Mouse (Mus musculus) cerebellum, postnatal 10 days (tissue): ENCODE measurements around the gene Cobll1.

Experiments used
- DNase-seq, 2 experiments: peaks; one replicate each; pipeline ENCODE4 v3.0.0; 2021; ENCODE audit warnings: mixed read lengths in 2 of 2

Gene Cobll1

DNA sequence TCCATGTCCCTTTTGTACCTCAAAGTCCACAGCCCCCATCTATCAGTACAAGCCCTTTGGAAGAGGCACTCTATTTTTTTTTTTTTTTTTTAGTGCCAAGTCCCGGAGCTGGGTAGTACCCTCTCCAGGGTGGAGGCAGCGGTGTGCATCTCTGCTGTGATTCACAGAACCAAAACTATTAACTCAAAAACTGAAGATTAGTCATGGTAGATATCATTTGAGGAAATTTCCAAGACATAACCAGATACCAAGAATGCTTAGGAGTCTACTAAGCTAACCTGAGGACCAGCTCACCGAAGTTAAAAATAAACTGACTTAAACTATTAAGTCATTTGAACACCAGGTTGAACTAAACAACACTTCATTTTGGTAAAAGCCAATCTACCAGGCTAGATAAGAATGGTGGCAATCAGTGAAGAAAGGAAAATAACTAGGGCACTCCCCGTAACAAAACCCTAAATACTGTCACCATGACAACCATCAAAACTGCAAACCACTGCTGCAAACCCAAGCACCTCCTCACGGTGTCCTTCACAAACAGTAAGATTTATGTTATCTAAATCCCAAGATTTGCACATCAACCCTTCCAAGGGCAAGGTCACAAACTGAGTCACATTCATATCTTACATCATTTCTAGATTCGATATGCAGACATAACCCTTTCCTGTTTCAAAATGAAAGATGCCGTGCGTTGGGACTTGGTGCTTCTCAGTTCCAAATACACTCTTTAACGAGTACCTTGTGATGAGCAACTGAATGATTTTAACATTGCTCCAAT is 43.8 kb downstream of the Cobll1 start:
- no peak for DNase-seq

DNA sequence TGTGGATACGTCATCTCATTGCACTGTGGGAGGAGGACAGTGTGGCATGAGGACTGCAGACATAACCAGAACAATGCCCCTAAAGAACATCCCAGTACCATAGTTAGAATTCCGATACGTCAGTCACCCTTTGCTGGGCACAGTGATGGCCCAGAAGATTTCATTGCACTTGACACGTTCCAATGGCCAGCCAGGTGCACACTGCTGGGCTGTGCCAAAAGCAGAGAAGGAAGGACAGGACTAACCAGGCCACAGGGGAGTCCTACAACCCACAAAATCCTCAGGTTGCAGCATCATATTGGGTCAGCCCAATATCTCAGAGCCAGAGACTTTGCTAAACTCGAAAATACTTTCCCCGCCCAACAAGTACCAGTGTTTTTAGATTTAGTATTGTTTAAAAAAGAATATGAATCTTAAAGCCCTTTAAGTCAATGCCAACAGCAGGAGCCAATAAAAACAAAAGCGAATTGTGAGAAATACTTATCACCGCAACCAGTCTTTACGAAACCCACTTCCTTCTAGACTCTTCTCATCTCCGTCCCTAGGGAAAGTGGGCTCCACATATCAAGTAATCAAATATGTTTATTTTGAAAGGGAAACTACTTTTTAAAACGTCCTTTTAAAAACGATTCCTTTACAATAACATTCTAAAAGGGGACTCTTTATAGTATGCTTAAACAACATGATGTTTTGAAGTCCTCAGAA is 46.0 kb downstream of the Cobll1 start:
- DNase-seq = no peak

DNA sequence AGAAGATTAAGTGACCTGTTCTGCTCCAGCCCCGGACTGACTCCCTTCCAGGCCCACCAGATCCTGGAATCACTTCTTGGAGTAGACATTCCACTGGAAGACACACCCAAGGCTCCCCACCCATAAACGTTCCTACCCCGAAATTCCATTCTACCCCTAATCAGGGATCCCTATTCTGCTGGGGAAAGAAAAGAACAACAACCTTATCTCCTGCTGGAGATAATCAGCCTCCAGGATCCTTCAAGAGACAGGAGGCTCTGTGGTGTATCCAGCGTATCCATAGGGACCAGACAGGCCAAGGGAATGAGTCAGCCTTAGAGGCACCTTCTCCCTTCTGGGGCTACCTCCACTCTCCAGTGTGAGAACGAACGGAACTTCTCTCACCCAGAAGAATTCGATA is 47.8 kb downstream of the Cobll1 start:
- DNase-seq = no peak

DNA sequence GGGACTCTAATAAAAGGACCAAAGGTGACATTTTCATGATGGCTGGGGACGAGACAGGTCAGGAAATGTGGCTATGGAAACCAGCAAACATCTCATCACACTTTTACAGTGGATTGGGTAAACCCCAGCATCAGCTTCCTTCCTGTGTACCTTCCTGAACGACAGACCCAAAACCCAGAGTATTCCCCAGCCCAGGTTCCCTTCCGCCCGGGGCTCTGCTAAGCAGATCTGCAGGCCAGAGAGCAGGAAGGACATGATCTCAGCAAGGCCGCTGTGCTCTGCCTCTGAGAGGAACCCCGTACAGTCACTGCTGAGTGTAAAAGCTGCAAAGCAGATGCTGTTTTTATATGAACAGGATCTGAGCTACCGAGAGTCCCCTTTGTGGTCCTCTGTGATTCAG is 49.9 kb downstream of the Cobll1 start:
- no peak for DNase-seq

DNA sequence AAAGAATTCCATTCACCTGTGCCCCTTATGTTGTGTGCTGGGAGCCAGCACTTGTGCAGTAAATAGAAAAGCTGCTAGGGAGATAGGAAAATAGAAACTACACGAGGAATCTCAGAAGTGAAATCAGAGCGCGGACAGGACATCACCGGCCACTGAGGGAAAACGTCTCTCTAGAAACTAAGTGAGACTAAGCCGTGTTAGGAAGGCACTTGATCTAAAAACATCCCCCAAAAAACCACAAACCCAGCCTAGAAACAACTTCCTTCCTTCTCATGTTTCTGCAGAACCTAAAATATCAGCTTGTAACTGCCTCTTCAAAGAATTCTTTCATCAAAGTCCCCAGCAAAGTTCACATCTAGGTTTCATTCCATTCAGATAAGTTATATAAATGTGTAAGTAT is 50.6 kb downstream of the Cobll1 start:
- no peak for DNase-seq

DNA sequence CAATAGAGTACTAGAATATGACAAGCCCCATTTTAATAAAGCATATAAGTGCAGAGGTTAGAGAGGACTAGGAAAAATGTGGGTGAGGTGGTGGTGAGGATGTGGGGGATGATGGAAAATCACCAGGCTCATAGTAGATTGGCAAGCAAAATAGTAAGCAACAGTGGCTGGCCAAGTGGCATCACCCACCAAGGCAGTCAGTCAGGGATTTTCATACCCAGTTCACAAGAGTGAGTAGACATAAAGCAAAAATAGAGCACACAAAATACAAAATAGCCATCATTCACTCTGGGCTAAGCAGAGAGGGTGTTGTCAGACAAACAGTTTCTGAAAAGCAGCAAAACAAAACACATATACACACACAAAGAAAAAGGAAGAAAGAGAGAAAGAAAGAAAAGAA is 51.6 kb downstream of the Cobll1 start:
- DNase-seq = no peak

DNA sequence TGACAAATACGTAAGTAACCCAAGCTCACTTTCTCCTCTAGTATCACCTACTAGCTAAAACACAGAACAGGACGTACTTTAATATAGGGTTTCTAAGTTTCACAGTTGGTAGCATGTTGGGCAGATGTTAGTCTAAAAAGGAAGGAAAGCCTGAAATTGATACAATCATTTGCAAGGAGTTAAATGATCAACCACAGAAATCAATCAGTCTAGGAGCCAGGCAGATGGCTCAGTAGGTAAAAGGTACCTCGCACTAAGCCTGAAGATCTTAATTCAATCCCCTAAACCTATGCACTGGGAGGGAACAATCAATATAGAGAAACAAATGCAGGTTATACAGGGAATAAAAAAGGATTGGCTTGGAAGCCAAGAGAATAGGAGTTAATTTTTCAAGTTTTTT is 52.0 kb downstream of the Cobll1 start:
- DNase-seq = no peak

DNA sequence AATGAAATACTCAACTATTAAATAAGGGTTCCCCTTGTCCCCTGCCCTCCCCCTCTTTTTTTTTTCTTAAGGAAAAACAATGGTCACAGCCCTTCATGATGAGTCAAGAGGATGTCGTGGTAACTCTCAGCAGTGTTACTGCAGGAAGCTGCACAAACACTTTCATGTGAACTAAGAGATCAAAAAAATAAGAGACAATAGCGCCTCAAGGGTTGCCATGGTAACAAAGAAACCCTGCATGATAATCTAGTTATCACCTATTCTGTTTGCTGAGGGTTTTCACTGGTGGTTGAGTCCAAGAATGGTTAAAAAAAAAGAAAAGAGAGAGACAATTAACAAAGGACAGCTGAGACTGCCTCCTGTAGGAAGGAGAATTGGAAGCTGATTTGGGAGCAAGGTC is 56.5 kb downstream of the Cobll1 start:
- DNase-seq = no peak

DNA sequence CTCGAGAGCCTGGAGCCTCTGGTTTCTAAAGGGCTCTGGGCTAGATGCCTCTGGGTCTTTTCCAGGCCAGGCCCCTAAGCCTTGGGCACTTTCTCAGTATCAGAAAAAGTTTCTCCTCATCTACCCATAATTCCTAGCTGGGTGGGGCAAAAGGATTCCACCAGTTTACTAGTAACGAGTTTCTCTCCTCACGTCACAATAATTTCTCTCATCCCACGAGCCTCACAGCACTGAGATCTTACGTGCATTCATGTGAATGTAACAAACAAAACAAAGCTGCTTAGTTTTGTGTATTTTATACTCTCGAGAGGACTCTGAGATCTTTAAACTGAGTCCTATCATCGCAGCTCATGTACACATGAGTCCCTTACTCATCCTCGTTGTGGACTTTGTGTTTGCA is 57.5 kb downstream of the Cobll1 start:
- DNase-seq = no peak

DNA sequence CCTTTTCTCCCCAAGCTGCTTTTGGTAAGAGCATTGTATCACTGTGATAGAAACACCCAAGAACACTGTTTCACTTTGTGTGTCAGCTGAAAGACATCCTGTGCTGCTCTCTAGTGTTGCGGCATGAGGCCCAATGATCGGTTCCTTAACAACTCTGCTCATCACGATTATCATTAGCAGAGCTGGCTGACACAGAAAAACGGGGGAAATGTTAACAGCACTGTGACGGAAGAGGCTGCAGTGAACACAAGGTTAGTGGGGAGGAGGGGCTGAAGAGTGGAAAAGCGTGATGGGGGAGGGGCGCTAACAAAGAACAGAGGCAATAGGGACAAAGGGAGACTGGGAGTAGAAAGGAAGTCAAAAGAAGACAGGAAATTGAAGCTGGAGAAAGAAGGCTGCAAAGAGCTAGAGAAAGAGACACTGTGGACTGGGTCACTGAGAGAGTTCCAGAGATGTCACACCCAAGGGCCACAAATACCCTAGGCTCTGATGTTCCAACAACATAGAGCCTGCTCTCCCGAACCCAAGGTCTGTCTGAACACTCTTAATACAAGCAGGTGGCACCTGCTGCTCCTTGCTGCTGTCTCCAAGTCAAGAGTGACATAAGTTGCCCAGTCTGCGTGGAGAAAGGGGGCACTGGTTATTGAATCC is 58.0 kb downstream of the Cobll1 start:
- DNase-seq = no peak

DNA sequence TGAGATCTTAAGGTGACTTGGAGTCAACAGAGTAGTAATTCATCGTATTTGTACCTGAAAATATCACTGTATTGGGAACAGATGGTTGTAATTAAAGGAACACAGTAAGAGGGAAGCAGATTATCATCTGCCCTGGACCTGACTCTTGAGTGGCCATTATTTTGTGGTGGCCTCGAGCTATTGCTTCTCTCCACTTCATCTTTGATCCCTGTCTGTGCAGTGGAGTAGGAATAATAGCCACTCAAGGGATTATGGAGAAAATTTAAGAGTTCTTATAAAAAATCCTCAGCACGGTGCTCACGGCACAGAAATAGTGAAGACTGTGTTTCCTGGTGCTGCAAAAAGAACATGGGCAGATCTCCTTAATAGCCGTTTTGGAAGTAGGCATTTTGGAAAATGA is 63.6 kb downstream of the Cobll1 start:
- DNase-seq = no peak

DNA sequence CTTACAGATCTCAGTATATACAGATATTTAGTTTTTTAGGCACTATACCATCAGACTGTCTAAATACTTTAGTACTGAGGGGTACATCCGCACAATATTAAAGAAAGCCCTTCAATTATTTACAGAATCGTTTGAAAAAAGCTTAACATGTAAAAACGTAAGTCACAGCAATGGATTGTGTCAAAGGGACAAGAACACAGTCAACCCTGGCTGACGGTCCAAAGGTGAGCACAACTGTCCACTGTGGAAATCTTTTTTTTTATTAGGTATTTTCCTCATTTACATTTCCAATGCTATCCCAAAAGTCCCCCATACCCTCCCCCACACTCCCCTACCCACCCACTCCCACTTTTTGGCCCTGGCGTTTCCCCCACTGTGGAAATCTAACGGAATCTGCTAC is 67.1 kb downstream of the Cobll1 start:
- DNase-seq = no peak

DNA sequence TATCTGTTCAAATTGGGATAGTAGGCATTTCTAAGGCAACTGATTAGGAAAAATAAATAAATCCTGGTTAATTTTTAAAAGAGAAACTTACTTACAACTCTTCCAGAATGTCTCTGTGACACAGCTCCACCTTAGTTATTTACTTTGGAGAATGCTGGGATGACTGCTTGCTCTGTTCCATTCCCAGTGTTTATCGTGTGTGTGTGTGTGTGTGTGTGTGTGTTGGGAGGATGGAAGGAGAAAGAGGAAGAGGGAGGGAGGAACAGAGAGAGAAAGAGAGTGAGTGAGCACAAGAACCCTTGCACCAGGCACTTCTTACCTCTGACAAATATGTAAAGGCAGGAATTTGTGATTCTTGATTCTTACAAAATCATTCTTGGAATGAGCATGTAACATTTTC is 67.7 kb downstream of the Cobll1 start:
- no peak for DNase-seq

DNA sequence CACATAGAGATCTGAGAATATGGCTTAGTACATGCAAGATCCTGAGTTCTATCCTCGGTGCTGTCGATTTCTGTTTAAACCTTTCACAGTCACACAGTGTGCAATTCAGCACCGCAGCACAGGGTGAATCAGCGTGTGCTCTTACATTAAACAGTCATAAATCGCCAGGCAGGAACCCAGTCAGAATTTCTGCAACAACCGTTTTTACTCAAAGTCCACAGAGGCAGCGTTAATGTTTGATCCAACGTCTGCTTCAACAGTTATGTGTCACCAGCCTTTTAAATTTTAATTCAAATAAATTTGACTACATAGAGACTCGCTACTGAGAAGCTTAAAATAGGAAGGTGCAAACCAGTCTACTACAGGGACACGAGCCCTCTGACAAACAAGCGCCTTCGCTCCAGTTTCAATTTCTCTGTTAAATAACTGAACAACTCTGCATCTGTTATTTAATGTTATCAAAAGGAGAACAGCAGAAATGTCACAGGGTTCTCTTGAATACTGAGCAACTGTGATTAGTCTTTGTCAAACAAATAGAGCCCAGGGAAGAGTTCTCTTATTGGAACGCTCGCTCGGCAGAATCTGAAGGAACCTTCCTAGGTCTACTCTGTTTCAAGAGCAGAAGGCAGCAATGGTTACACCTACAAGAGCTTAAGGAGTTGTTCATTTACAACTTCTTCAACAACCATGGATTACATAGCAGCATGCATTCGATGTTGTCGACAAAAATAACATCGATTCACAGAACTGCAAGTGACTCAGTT is 68.3 kb downstream of the Cobll1 start:
- DNase-seq = no peak

DNA sequence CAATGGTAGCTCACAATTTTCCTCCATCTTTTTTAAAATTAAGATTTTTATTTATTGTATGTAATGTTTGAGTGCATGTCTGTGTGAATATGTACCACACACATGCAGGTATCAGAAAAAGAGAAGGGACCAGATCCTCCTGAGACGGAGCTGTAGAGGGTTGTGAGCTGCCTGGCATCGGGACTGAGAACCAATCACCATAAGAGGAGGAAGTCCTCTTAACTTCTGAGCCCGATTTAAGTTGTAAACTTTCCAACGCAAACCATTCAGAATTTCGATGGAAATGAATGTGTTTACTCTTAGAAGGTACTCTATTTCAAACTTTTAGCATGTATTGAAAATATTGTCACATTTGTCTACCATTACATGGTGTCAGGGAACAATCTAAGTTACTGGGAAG is 68.9 kb downstream of the Cobll1 start:
- DNase-seq = no peak

DNA sequence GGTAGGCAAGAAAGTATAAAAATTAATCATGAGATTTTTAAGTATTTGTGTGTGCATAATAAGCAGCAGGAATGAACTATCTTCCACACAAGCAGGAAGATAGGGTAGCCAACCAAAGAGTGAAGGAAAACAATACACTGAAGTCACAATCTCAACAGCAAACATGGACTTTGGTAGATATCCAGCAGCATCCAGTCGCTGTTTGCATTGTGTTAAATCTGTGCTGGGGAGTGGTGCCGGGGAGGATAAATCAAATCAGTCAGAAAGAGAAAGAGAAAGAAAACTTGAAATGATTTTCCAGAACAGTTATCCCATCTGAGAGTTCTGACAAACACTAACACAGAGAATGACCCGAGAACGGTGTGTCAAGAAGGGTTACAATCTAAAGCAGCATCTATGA is 75.2 kb downstream of the Cobll1 start:
- no peak for DNase-seq

DNA sequence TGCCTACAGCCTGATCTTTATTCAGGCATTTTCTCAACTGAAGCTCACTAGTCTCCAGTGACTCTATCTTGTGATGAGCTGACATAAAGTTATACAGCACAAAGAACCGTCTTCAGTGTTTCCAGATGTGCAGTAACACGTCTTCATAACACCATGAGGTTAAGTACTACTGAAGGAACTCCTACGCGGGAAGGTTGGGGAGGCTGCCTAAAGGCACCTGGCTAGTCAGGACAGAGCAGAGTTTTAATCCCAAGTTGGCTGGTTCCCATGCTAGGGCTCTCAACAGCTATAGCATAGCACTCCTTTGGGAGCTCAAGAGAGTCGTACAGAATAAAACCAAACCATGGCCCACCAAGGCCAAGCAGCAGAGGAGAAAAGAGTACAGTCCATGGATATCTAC is 76.6 kb downstream of the Cobll1 start:
- no peak for DNase-seq

DNA sequence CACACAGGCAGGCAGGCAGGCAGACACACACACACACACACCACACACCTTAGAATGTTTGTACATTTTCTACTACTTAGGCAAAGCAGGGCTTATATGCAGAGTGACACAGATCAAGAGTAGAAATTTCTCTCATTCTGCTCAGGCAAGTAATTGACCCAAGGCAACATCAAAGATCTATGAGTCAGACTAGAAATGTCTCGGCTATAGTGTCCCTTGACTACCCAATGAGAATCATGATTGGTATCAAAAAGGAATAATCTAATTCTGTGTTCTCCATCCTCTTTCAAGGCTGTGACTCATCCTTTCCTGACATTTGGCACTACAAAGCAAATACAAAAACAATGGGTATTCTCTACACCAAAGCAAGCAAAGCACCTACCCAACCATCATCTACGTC is 77.5 kb downstream of the Cobll1 start:
- DNase-seq = no peak

DNA sequence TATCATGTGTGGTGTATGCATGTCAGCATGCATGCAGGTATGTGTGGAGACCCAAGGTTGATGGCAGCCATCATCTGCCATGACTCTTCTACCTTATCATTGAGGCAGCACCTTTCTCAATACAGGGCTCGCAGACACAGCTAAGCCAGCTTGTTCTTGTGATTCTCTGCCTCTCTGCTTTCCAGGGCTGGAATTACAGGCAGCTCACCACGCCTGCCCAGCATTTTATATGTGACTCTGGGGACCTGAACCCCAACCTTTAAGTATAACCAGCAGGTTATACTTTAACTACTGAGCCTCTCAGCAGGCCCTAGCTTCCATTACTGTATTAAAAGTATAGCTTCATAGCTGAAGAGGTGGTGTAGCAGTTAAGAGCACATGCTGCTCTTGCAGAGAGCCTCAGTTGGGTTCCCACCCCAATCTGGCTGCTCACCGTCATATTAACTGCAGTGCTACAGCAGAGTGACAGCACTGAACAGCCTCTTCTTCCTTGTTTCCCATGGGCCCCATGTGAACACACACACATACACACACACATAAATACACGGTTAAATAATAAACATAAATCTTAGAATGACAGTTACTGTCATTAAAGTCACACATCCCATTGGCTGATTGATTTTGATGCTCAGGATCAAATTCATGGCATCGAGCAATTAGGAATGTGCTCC is 81.1 kb downstream of the Cobll1 start:
- no peak for DNase-seq

DNA sequence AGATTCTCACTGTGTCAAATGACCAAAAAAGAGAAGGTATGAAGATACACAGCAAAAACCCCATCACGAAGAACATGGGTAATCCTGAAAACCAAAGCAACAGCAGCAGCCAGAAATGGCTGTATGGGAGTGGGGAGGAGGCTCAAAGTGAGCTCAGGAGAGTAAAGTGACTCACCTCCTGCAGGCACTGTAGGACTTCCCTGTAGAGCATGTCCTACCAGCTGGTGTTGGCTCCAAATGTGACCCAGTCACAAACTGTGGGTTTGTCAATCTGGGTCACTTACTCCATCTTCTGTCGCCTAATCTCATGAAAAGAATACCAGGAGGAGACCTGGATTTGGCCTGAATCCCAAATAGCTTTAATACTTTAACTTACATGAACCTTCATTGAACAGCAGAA is 81.9 kb downstream of the Cobll1 start:
- DNase-seq = no peak

DNA sequence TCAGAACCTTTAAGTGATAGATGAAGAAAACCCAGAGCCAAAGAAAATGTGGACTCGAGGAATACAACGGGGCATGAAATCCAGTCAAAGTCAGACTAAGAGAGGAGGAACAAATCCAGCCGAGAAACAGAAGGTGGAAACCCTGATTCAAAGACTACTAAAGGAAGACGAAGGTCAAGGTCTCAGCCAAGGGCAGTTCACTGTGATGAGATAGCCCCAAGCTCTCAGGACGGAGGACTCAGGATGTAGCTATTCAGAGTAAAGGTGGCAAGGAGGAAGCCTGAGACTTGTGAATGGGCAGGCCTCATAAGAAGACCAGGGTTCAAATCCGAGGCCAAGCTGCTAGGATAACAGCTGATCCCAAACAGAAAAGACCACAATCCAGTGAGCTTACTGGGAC is 90.3 kb downstream of the Cobll1 start:
- no peak for DNase-seq

DNA sequence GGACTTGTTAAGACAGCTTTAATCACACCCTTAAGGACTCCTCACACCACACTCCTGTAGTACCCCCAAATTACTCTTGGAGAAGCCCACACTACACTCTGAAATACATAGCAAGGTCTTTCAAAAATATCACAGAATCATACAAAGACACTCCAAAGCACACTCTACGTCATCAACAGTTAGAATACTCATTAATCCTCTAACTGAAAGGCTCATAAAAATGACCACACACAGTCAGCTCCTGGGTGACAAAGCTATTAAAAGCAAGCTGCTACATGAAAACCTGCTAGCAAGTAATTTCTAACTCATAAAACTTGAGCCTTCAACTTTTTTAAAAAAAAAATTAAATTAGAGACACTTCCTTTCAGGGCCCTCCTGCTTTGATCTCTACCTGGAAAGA is 91.8 kb downstream of the Cobll1 start:
- DNase-seq = no peak
